Mouse (Mus musculus) E14TG2a.4 (cell line): ENCODE data around the gene B3gntl1.

Source experiments
- CTCF ChIP-seq: conservative IDR thresholded peaks from 2 replicates; pipeline ENCODE4 v1.5.1; 2014; ENCODE audit warnings: low read length
- NANOG ChIP-seq: IDR thresholded peaks from 2 replicates; pipeline ENCODE4 v1.6.1; 2014; ENCODE audit warnings: borderline replicate concordance, low read length, mixed read lengths
- POU5F1 ChIP-seq: IDR thresholded peaks from 2 replicates; pipeline ENCODE4 v1.6.1; 2014; ENCODE audit warnings: low read length, borderline replicate concordance

GRCm38 (mm10) chr11:121617371-121617770 is 55.6 kb downstream of the B3gntl1 start:
- TF ChIP-seq CTCF (no peak), NANOG (no peak), POU5F1 (no peak)
